2 mouse cellular contexts compared by ENCODE assay signal in the genomic region with DNA sequence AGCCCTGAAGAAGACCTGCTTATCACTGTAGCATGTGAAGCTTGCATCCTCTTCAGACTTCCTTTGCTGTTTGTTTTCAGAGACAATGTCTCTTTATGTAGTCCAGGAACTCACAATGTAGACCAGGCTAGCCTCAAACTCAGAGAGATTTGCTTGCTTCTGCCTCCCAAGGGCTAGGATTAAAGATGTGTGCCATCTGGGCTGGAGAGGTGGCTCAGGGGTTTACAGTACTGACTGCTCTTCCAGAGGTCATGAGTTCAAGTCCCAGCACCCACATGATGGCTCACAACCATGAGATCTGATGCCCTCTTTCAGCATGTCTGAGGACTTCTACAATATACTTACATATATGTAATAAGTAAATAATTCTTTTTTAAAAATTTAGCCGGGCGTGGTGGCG.
TF ChIP-seq lines count a peak whose summit lies in the region.

No protein-coding gene starts in this region.

TF ChIP-seq in CH12.LX, 34 proteins besides CTCF, POLR2A, EP300 and RAD21 (continued from another document):
- TF ChIP-seq JUND (conservative IDR thresholded peaks at IDR 0.05; ENCODE audit: low read depth, low read length) (no peak), TBP (conservative IDR thresholded peaks at IDR 0.05; ENCODE audit: low read depth, low read length) (peak; percentile 58; the same call in 1 of the 2 replicates), CHD1 (IDR thresholded peaks at IDR 0.05; ENCODE audit: low read depth, low read length) (no peak)

TF ChIP-seq in ES-E14, 5 proteins besides CTCF, POLR2A, EP300 and RAD21 (continued from another document):
- no peak for TF ChIP-seq HCFC1 (IDR thresholded peaks at IDR 0.05; ENCODE audit: borderline replicate concordance, insufficient read depth, low read length)
